Mouse (Mus musculus): ENCODE results near the gene Eid3.

GRCm38 (mm10) chr10:82835898-82836297 is 30.5 kb upstream of the Eid3 start:
- TF ChIP-seq CTCF (conservative IDR thresholded peaks at IDR 0.05; ENCODE audit: insufficient read depth, insufficient read length, low read depth, low read length) (no peak), POLR2A (IDR thresholded peaks at IDR 0.05; ENCODE audit: low read depth, low read length) (no peak)

Data from kidney, adult 2 months (tissue).